Mouse (Mus musculus): ENCODE results near the gene Rpl37a.

Gene Rpl37a

DNA sequence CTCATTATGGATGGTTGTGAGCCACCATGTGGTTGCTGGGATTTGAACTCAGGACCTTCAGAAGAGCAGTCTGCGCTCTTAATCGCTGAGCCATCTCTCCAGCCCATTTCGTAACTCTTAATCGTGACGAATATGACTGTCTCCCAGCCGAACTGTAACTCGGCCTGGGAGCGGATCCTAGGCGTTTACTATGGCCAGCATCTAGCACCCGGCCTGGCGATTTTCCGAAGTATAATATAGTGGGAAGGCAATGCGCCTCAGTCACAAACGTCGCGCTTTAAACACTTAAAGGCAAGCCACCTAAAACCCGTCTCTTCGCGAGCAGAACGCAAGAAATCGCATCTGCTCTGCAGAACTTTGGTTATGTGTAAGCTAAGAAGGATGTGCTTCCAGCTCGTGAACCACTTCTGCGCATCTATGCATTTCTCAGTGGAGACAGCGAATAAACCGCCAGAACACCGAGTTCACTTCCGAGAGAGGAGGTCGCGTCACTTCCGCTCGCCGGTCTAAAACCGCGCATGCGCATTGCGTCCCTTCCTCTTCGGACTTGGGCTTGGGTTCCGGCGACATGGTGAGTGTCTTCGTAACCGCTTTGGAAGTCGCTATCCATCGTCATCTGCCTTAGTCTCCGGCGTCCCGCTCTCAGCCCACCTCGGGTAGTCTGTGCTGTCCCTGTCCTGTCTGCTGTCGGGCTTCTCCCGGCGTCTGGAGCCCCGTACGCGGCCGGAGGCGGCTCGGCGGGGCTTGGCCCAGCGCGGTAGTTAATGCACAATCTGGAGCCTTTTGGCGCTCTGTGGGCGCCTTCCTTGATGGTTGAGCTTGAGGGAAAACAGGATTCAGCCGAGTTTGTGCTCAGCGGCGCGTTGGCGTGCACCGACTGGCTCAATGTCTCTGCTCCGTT, at the start of gene Rpl37a:
TSS of gene Rpl37a (plus strand) at position 538 of the 901 bp plus-strand sequence.
- peak; percentile 88 for DNase-seq (ENCODE audit: low spot score)

DNA sequence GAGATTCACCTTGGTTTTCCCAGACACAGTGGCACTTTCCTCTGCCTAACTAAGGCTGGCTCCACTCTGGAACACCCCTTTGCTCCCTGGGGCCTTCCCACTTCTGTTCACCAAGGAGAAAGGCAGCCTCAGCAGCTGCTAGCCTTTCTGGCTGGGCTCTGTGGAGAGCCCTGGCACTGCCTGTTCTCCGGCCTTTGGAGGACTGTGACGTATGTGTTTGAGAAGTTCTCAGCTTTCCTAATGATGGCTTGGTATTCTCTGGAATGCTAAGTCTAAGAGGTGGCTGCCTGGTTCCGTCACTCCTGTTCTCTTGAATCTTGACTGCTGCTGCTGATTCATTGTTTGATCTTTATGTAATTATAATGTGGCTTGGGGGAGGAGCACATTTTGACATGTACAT, 38.0 kb upstream of the Rpl37a start:
- no peak for DNase-seq (ENCODE audit: low spot score)

- no peak for DNase-seq (ENCODE audit: low spot score)
Measured at GRCm38 (mm10) chr1:72696256-72696655, 14.8 kb upstream of the Rpl37a start.

DNA sequence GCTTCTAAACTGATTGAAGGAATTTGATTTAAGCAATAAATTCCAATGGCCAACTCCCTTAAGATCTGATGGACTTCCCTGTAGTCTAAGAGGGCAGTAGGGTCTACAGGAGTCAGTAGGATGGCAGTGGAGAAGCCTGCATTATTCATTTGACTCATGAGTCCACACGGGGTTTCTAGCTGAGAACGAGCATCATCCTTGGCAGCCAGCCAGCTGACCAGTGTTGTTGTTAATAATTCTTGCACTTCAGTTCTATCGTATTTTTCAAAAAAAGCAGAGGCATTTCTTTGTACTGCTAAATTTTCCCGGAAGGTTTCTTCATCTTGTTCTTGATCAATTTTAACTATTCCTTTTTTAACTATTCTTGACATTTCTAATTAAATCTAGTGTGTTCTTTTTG, 12.4 kb upstream of the Rpl37a start:
- DNase-seq (ENCODE audit: low spot score): no peak

DNA sequence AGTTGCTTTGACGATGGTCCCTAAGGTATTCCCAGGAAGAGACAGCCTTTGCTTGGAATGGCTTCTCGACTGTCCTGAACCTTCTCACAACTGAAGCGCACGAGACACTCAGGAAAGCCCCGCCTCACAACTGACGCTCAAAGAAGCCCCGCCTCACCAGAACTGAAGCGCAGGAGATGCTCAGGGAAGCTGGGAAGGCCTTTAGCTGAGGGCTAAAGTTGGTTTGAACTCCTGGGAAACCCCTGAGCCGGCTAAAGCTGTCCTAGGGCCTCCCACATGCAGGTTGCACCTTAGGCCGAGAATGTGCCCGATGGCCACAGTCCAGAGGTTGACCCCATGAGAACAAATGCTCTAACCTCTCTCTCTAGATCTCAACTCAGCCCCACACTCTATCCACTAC, 10.6 kb upstream of the Rpl37a start, which contains the start of gene Ankar:
TSS of gene Ankar (minus strand) at position 101 of the 400 bp plus-strand sequence.
- DNase-seq (ENCODE audit: low spot score): no peak

- no peak for DNase-seq (ENCODE audit: low spot score)
Measured at GRCm38 (mm10) chr1:72707525-72707924, 3.6 kb upstream of the Rpl37a start.

DNA sequence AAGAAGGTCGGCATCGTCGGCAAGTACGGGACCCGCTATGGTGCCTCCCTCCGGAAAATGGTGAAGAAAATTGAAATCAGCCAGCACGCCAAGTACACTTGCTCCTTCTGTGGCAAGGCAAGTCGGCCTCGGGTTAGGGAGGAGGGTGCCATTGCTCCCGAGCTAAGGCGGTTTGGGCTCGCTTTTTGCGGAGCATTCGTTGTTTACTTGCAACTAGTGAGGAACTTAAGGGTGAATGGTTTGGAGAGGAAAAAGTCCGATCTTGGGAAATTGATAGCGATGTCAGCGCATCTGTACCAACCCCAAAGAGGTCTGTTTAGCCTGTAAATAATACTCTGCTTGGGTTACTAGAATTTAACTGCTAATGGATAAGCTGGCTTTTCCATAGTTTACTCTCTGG, 594 bp downstream of the Rpl37a start:
- DNase-seq (ENCODE audit: low spot score): no peak

- DNase-seq (ENCODE audit: low spot score): no peak
Measured at GRCm38 (mm10) chr1:72714547-72714946, 3.5 kb downstream of the Rpl37a start.

GRCm38 (mm10) chr1:72715065-72715464, 4.0 kb downstream of the Rpl37a start:
- DNase-seq (ENCODE audit: low spot score): no peak

DNA sequence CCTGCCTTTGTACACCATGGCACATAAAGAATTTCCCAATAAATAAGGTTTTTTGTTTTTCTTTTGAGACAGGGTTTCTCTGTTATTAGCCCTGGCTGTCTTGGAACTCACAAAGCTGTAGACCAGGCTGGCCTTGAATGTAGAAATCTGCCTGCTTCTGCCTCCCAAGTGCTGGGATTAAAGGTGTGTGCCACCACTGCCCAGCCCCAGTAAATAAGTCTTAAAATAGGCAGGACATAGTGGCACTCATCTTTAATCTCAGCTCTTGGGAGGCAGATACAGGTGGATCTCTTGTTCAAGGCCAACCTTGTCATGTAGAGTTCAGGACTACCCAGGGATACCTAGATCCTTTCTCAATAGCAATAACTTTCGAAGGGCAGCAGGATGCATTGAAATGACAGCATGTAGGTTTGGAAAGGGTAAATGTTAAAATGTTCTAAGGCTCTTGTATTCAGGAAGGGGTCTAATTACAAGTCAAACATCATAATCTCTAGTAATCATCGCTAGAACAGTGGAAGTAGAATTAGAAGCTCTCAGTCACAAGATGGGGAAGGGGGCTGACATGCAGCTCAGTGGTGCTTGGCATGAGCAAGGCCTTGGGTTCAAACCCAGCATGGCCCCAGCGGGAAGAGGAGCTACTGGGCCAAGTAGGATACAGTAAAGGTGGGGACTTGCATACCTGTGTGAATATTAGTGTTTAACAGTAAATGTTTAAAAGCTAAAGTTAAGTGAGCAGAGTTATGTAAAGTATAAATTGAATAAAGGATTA, 4.7 kb downstream of the Rpl37a start:
- DNase-seq (ENCODE audit: low spot score): no peak

DNA sequence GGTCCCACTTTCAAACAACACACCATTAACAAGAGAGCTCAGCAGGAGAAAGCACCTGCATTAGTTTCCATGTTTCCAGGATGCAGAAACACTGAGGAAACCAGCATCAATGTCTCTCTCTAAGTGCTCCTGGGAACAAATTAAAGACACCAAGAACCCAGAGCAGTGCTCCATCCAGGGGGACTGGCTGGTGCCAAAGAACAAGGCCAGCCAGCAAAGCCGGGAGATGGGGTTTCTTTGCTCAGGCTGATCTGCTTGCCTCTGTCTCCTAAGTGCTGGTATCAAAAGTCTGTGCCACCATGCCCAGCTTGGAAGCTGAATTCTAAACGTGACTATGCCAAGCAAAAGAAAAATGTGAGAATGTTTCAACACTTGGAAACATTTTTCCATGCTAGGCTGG, 5.3 kb downstream of the Rpl37a start:
- no peak for DNase-seq (ENCODE audit: low spot score)

DNA sequence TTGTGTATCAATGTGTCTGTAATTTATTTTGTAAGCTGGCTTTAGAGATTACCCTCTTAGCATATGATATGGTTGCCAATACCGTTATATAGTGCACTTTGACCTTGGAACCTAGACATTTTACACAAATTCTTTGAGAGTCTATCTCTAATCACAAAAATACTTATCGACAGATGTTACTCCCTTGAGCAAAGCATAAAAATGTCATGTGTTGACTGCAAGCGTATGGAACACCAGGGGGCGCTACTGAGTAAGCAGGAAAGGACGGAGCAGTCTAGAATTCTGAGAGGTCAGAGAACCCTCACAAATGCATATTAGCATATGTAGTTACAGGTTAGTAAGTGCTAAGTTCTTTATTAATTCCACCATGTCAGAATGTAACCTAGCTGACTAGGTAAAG, 5.8 kb downstream of the Rpl37a start:
- peak; percentile 51 for DNase-seq (ENCODE audit: low spot score)

GRCm38 (mm10) chr1:72717540-72717939, 6.5 kb downstream of the Rpl37a start:
- DNase-seq (ENCODE audit: low spot score): no peak

DNA sequence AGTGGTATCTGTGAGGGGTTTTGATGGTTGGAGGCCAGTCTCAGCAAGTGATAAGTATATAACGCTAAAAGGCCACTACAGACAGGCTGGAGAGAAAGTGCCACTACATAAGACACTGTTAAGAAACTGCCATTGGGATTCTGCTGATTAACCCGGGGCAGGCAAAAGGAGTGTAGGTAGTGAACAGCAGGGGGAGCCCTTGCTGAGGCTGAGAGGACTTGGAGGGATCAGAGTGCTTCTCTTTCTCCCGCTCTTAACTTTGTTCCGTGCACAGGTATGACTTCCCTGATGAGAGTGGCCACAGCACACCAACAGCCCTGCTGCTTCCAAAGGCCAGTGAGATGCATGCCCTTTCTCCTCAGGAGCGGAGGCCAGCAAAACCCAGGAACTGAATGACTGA, 7.8 kb downstream of the Rpl37a start:
- peak; percentile 16 for DNase-seq (ENCODE audit: low spot score)

DNA sequence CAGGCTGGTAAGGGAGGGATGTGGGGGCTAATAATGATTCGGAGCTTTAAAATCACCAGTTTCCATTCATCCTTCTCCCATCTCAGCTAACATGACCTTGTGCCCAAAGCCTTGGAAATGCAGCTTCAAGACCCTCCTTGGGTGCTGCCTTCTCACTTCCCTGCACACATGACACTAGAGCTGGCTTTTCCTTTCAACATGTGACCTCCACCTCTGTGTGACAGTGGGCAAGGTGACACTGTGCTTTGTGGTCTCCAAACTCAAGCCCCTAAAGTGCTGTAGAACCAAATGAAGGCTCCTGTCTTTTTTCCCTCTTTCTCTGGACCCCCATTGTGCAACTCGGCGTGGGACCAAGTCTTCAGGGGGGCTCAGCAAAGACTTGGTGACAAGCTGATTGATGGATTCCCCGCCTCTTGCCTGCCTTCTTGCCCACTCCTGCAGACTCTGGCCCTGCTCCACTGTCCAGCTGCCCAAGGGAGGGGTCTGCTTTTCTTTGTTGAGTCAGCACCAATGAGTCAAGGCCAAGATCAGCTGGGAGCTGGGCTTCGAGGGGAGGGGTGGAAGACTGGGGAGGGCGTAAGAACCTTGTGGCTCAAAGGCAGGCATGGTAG, 9.1 kb downstream of the Rpl37a start:
- no peak for DNase-seq (ENCODE audit: low spot score)

DNA sequence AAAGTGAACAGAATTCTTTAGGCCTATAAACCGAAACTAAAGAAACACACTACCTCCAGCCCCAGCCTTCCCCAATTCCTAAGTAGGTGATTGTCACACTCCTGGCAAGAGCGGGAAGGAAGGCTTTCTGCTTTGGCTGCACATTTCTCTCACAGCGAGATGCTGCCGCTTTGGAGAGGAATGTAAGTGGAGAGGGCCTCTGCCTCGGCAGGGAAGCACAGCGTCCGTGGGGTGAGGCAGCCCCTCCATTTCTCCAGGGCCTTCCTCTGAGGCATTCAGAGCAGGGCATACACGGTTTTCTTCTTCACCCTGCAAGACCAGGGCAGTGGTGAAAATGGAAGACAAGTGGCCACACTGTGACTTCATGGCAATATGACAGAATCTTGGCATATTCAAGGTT, 11.6 kb downstream of the Rpl37a start:
- no peak for DNase-seq (ENCODE audit: low spot score)

DNA sequence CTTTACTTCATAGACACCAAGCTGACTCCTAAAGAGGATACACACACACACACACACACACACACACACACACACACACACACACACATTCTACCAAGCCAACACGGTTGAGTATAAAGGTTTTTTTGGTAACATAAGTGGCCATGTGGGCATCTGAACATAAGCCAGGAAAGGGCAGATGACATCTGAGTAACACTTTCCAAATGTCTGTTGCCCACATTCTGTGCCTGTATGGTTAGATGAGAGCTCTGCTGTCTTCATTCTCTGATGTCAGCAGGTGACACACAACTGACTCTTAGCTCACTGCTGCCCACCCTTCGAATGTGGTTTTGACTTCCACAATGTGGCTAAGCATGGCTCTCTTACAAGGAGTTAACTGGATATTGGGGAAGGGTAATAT, 13.3 kb downstream of the Rpl37a start:
- no peak for DNase-seq (ENCODE audit: low spot score)

DNA sequence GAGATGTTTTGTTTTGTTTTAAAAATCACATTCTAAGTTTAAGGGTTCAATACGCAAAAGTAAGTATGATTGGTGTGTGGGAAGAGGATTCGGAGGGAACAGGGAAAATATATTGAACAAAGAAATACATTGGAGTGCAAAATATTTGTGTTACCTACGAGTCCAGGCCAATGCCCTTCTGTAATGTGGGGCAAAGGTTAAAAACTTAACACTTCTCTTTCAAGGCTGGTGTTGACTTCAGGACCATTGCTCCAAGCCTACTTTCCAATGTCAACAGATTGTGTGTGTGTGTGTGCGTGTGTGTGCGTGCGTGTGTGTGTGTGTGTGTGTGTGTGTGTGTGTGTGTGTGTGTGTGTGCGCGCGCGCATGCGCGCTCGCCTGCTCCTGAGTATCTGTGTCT, 14.9 kb downstream of the Rpl37a start:
- DNase-seq (ENCODE audit: low spot score): no peak

- DNase-seq (ENCODE audit: low spot score): no peak
Measured at GRCm38 (mm10) chr1:72728781-72729180, 17.7 kb downstream of the Rpl37a start.

GRCm38 (mm10) chr1:72730126-72730525, 19.0 kb downstream of the Rpl37a start:
- no peak for DNase-seq (ENCODE audit: low spot score)

- DNase-seq (ENCODE audit: low spot score): no peak
Measured at GRCm38 (mm10) chr1:72733191-72733691, 22.2 kb downstream of the Rpl37a start.

DNA sequence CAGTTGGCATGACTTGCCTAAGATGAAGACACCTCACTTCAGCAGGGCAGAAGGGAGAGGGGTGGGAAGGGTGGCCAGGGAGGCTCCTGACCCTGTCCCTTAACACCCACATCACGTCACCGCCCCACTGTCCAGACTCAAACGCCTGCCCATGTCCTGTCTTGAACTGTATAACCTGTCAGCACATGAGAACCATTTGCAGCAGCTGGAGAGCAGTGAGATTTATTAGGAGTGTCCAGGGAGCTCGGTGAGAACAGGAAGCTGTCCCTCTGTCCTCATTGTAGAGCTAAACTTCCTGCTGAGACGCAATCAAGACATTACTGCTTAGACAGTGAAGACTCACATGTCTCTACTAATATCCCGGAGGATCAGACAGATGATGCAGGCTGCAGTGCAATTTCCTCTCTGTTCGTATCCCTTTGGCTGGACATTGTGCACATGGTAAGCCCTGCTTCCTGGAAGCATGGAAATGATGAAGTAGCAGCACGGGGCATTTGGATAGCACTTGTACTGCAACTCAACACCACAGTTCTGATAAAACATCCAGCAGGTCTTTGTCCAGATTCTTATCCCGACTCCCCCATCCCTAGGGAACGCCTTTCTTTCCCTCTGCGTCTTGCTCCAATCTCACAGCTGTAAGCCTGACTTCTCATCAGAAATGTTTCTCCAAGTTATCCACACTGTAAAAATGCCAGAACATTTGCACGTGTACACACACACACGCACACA, 25.5 kb downstream of the Rpl37a start:
- DNase-seq (ENCODE audit: low spot score): no peak
